Mouse (Mus musculus) G1E (cell line): ENCODE results near the gene Keap1. TPM values are rescaled to one million over a fixed set of nuclear protein-coding genes. Genes with fewer than 3 reads are reported as not detected.

Experiments used
- ATAC-seq: 2 replicates; pipeline ENCODE4 v1.8.0; 2016; ENCODE audit warnings: mild to moderate bottlenecking; ENCODE audit not compliant: insufficient number of reproducible peaks, poor library complexity, low FRiP score, severe bottlenecking; ENCODE audit errors: extremely low read depth
- DNase-seq: peaks from one replicate; pipeline ENCODE4 v3.0.0; 2012; ENCODE audit warnings: low spot score
- H3K27me3 ChIP-seq: 2 replicates; pipeline ENCODE4 v1.6.1; 2012; ENCODE audit warnings: mild to moderate bottlenecking, low read length, inconsistent platforms; ENCODE audit not compliant: insufficient read depth
- H3K36me3 ChIP-seq: replicated peaks from 2 replicates; pipeline ENCODE3; 2012; ENCODE audit warnings: mild to moderate bottlenecking, inconsistent platforms
- H3K4me1 ChIP-seq: 2 replicates; pipeline ENCODE4 v1.6.1; 2012; ENCODE audit warnings: low read depth, low read length, inconsistent platforms, mixed read lengths; ENCODE audit not compliant: insufficient read depth
- H3K4me3 ChIP-seq: 2 replicates; pipeline ENCODE4 v1.5.1; 2012; ENCODE audit warnings: low read depth, mild to moderate bottlenecking, inconsistent platforms, low read length, moderate library complexity, mixed read lengths
- H3K9me3 ChIP-seq: replicated peaks from 2 replicates; pipeline ENCODE4 v1.6.1; 2012; ENCODE audit warnings: inconsistent platforms
- CTCF ChIP-seq: IDR thresholded peaks from 2 replicates; pipeline ENCODE4 v1.5.1; 2012; ENCODE audit warnings: low read depth, low read length, inconsistent platforms, mixed read lengths
- GATA1 ChIP-seq: IDR thresholded peaks from 2 replicates; pipeline ENCODE4 v1.6.1; 2012; ENCODE audit warnings: borderline replicate concordance, low read length, inconsistent platforms, mixed read lengths
- GATA2 ChIP-seq: IDR thresholded peaks from 2 replicates; pipeline ENCODE4 v1.6.1; 2012; ENCODE audit warnings: low read depth, low read length, inconsistent platforms, borderline replicate concordance
- POLR2AphosphoS5 ChIP-seq: IDR thresholded peaks from 2 replicates; pipeline ENCODE4 v1.6.1; 2012; ENCODE audit warnings: low read depth, low read length, inconsistent platforms; ENCODE audit not compliant: insufficient replicate concordance
- TAL1 ChIP-seq: conservative IDR thresholded peaks from 2 replicates; pipeline ENCODE4 v1.6.1; 2012; ENCODE audit warnings: low read depth, low read length, inconsistent platforms, mixed read lengths
- polyA plus RNA-seq: library from polyadenylated mRNA; stranded (reverse); fragments of >175 nt; gene quantifications from 2 replicates; pipeline ENCODE4 v1.2.3, GENCODE M21; 2012
- total RNA-seq, 2 experiments: library from RNA; stranded (forward) in 1 of 2; stranded (reverse) in 1 of 2; fragments of 200-1000 nt in 1 of 2; fragments of >200 nt in 1 of 2; fragmentation: Nextera tagmentation in 1 of 2; gene quantifications; 2 replicates each; pipeline ENCODE4 v1.2.3; 2014 to 2017

Gene Keap1
- 16.7 and 21.3 TPM in 2 replicates for total RNA-seq (2014; fragmentation: Nextera tagmentation)
- 46.4 and 48.1 TPM in 2 replicates for total RNA-seq (2017)
- 73.3 and 81.7 TPM in 2 replicates for polyA plus RNA-seq

- H3K4me3 ChIP-seq = peak within 1 kb of the TSS; percentile 88
- H3K36me3 ChIP-seq = peaks cover 48% of the 10 kb centered on the region
- H3K9me3 ChIP-seq = peaks cover 2% of the 10 kb centered on the region
- ATAC-seq (peak; percentile 48; the same call in 1 of the 2 replicates), DNase-seq (peak; percentile 91)
- TF ChIP-seq POLR2AphosphoS5 (no peak), GATA1 (no peak), TAL1 (no peak), GATA2 (no peak), CTCF (no peak)
- H3K4me1 ChIP-seq = peaks cover 56% of the 10 kb centered on the region
- peaks cover 2% of the 10 kb centered on the region for H3K27me3 ChIP-seq
Measured at GRCm38 (mm10) chr9:21238733-21239464, at the start of gene Keap1. Gene Keap1 (minus strand): TSS chr9:21239361.

GRCm38 (mm10) chr9:21288404-21289336 is 49.5 kb upstream of the Keap1 start:
- DNase-seq (no peak), ATAC-seq (no peak)
- H3K9me3 ChIP-seq = no peaks in the 10 kb centered on the region
- H3K27me3 ChIP-seq = no peaks in the 10 kb centered on the region
- H3K4me3 ChIP-seq = peak overlapping the region; percentile 87; the same call in 1 of the 2 replicates
- peaks cover 52% of the 10 kb centered on the region for H3K4me1 ChIP-seq
- no peak for TF ChIP-seq GATA2
- TF ChIP-seq CTCF = no peak
- no peak for TF ChIP-seq TAL1
- TF ChIP-seq GATA1 = no peak
- TF ChIP-seq POLR2AphosphoS5 = no peak
- peaks cover 43% of the 10 kb centered on the region for H3K36me3 ChIP-seq

- Histone ChIP-seq H3K27me3 (no peaks in the 10 kb centered on the region), H3K36me3 (peaks cover 50% of the 10 kb centered on the region), H3K4me3 (peak within 1 kb of the TSS; percentile 87), H3K4me1 (peaks cover 52% of the 10 kb centered on the region), H3K9me3 (no peaks in the 10 kb centered on the region)
- DNase-seq (peak; percentile 95), ATAC-seq (peak; percentile 75)
- 0 out of 2 replicates have a peak, but pooled peaks have one; percentile 63 for TF ChIP-seq POLR2AphosphoS5
- no peak for TF ChIP-seq CTCF
Measured at GRCm38 (mm10) chr9:21287571-21288402, 48.6 kb upstream of the Keap1 start, which contains the start of gene Kri1. Gene Kri1 (minus strand): TSS chr9:21287969.

GRCm38 (mm10) chr9:21286753-21287152 is 47.6 kb upstream of the Keap1 start:
- ATAC-seq (no peak), DNase-seq (no peak)
- no peaks in the 10 kb centered on the region for H3K27me3 ChIP-seq
- H3K4me3 ChIP-seq = peak overlapping the region; percentile 87
- H3K36me3 ChIP-seq = peaks cover 61% of the 10 kb centered on the region
- peaks cover 47% of the 10 kb centered on the region for H3K4me1 ChIP-seq
- no peaks in the 10 kb centered on the region for H3K9me3 ChIP-seq
- TF ChIP-seq TAL1 = no peak

GRCm38 (mm10) chr9:21283994-21284393 is 44.8 kb upstream of the Keap1 start:
- peaks cover 83% of the 10 kb centered on the region for H3K36me3 ChIP-seq
- no peak for TF ChIP-seq POLR2AphosphoS5
- TF ChIP-seq GATA2 = no peak
- no peak for TF ChIP-seq GATA1
- no peak for TF ChIP-seq CTCF
- no peak for TF ChIP-seq TAL1
- ATAC-seq (no peak), DNase-seq (no peak)
- H3K4me3 ChIP-seq = no peak overlapping the region
- no peaks in the 10 kb centered on the region for H3K9me3 ChIP-seq
- peaks cover 39% of the 10 kb centered on the region for H3K4me1 ChIP-seq
- no peaks in the 10 kb centered on the region for H3K27me3 ChIP-seq

- H3K9me3 ChIP-seq = no peaks in the 10 kb centered on the region
- peaks cover 83% of the 10 kb centered on the region for H3K36me3 ChIP-seq
- H3K27me3 ChIP-seq = no peaks in the 10 kb centered on the region
- no peak for TF ChIP-seq GATA2
- no peak for TF ChIP-seq TAL1
- TF ChIP-seq GATA1 = no peak
- TF ChIP-seq POLR2AphosphoS5 = no peak
- no peak for TF ChIP-seq CTCF
- ATAC-seq = no peak
- no peak overlapping the region for H3K4me3 ChIP-seq
- H3K4me1 ChIP-seq = peaks cover 37% of the 10 kb centered on the region
- no peak for DNase-seq
Measured at GRCm38 (mm10) chr9:21283591-21283990, 44.4 kb upstream of the Keap1 start.
